In the genomic region with DNA sequence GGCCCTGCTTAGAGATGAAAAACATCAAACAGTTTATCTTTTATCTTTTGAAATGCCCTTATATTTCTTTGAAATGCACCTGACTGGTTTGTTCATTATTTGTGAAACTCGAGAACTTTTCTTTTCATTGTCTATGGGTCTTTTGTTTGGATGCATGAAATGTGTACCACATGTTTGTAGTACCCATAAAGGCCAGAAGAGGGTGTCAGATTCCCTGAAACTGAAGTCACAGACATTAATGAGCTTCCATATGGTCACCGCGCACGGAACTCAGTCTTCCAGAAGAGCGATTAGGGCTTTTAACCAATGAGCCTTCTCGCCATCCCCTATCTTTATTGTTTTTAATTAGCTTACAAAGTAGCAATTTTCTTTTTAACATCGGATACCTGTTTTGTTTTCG, we compare ENCODE assay signal across 23 mouse cellular contexts. TPM values are rescaled to one million over a fixed set of nuclear protein-coding genes. Genes with fewer than 3 reads are reported as not detected.
DNase-seq lines count a peak whose midpoint lies in the region; ATAC-seq and TF ChIP-seq lines count a peak whose summit lies in the region.
"Had no signal": no experiment of that assay in that cellular context is flagged by ENCODE, and none has a peak within 500 bp of the region (broad histone marks: within the 10 kb centered on the region; RNA-seq: fewer than 3 reads in every experiment).

No protein-coding gene starts in this region.

- H3K9me3 ChIP-seq in embryonic facial prominence, embryonic 11.5 days (replicated peaks; ENCODE audit: control insufficient read depth, low read length) = no peaks in the 10 kb centered on the region
- no peaks in the 10 kb centered on the region for H3K9me3 ChIP-seq in embryonic facial prominence, embryonic 10.5 days
- no peaks in the 10 kb centered on the region for H3K9me3 ChIP-seq in MEL (replicated peaks; ENCODE audit: insufficient read depth, low read length)
- H3K9me3 ChIP-seq: embryonic facial prominence, embryonic 12.5 days; heart, embryonic 13.5 days; hindbrain, embryonic 15.5 days; limb, embryonic 12.5 days; megakaryocyte, embryonic 14.5 days had no signal

- peak; percentile 27 for DNase-seq in embryonic facial prominence, embryonic 11.5 days (ENCODE audit: low spot score)
- no peak for DNase-seq in embryonic facial prominence, embryonic 10.5 days (ENCODE audit: low spot score)
- no peak for DNase-seq in layer of hippocampus, adult 2 months (ENCODE audit: low spot score in 2 of 2)
- no peak for DNase-seq in layer of hippocampus, adult 9-10 months (ENCODE audit: low spot score)
- DNase-seq in MEL (ENCODE audit: low read depth, low spot score) = peak; percentile 3
- DNase-seq in mesoderm, embryonic 11.5 days (ENCODE audit: low read depth, low spot score) = peak; percentile 26
- no peak for DNase-seq in thymus, adult 2 months
- no peak for DNase-seq in testis, postnatal 10 days (ENCODE audit: low spot score)
- DNase-seq: cerebellum, adult 11-12 months; layer of hippocampus, postnatal 36 days; lung, adult 18-20 months had no signal

- no peak for TF ChIP-seq EP300 in MEL (IDR thresholded peaks at IDR 0.05; ENCODE audit: low read depth in 1 of 2, low read length in 2 of 2)

- peak; percentile 46 for TF ChIP-seq CTCF in layer of hippocampus, adult 2 months (conservative IDR thresholded peaks at IDR 0.05)
- TF ChIP-seq CTCF in MEL (IDR thresholded peaks at IDR 0.05 in 2 of 3, conservative IDR thresholded peaks at IDR 0.05 in 1 of 3; ENCODE audit: control insufficient read depth in 1 of 3, insufficient read depth in 1 of 3, low read depth in 2 of 3, low read length in 3 of 3, poor library complexity in 1 of 3, severe bottlenecking in 1 of 3) = no peak
- no peak for TF ChIP-seq CTCF in thymus, adult 2 months (IDR thresholded peaks at IDR 0.05; ENCODE audit: borderline replicate concordance, control insufficient read depth, extremely low read depth, insufficient read depth, low read length, poor library complexity)

- no peak overlapping the region for H3K4me3 ChIP-seq in embryonic facial prominence, embryonic 11.5 days (ENCODE audit: low read depth, low read length)
- H3K4me3 ChIP-seq in embryonic facial prominence, embryonic 10.5 days = no peak overlapping the region
- H3K4me3 ChIP-seq in layer of hippocampus, adult 2 months = no peak overlapping the region
- no peak overlapping the region for H3K4me3 ChIP-seq in MEL (ENCODE audit: control insufficient read depth in 1 of 2, insufficient read depth in 1 of 2, low read depth in 2 of 2, low read length in 2 of 2)
- no peak overlapping the region for H3K4me3 ChIP-seq in thymus, adult 2 months (ENCODE audit: control insufficient read depth, insufficient read depth, low read length)
- H3K4me3 ChIP-seq: embryonic facial prominence, embryonic 12.5 days; heart, embryonic 13.5 days; hindbrain, embryonic 15.5 days; limb, embryonic 12.5 days; megakaryocyte, embryonic 14.5 days had no signal

- no peaks in the 10 kb centered on the region for H3K79me2 ChIP-seq in MEL (ENCODE audit: control insufficient read depth, insufficient read depth, low read length, poor library complexity)

- H3K9ac ChIP-seq in embryonic facial prominence, embryonic 11.5 days (replicated peaks; ENCODE audit: low read length) = no peak overlapping the region
- H3K9ac ChIP-seq in MEL (ENCODE audit: control insufficient read depth, low read depth, low read length, poor library complexity, severe bottlenecking) = no peak overlapping the region
- H3K9ac ChIP-seq: embryonic facial prominence, embryonic 12.5 days; heart, embryonic 13.5 days; hindbrain, embryonic 15.5 days; limb, embryonic 12.5 days had no signal

- H3K36me3 ChIP-seq in embryonic facial prominence, embryonic 11.5 days (replicated peaks; ENCODE audit: control insufficient read depth, insufficient read depth, low read depth, low read length) = no peaks in the 10 kb centered on the region
- no peaks in the 10 kb centered on the region for H3K36me3 ChIP-seq in embryonic facial prominence, embryonic 10.5 days (replicated peaks)
- no peaks in the 10 kb centered on the region for H3K36me3 ChIP-seq in MEL (ENCODE audit: control insufficient read depth in 1 of 2, insufficient read depth in 2 of 2, low read length in 2 of 2)
- H3K36me3 ChIP-seq in thymus, adult 2 months (ENCODE audit: control insufficient read depth, insufficient read depth, low read length) = no peaks in the 10 kb centered on the region
- H3K36me3 ChIP-seq: embryonic facial prominence, embryonic 12.5 days; heart, embryonic 13.5 days; hindbrain, embryonic 15.5 days; limb, embryonic 12.5 days had no signal

- no peak overlapping the region for H3K27ac ChIP-seq in embryonic facial prominence, embryonic 11.5 days (replicated peaks; ENCODE audit: low read depth, low read length)
- H3K27ac ChIP-seq in embryonic facial prominence, embryonic 10.5 days (replicated peaks) = no peak overlapping the region
- no peak overlapping the region for H3K27ac ChIP-seq in layer of hippocampus, adult 2 months
- no peak overlapping the region for H3K27ac ChIP-seq in MEL (ENCODE audit: control insufficient read depth, low read depth, low read length)
- no peak overlapping the region for H3K27ac ChIP-seq in thymus, adult 2 months (ENCODE audit: control insufficient read depth, insufficient read depth, low read length)
- H3K27ac ChIP-seq: embryonic facial prominence, embryonic 12.5 days; heart, embryonic 13.5 days; hindbrain, embryonic 15.5 days; limb, embryonic 12.5 days had no signal

- no peaks in the 10 kb centered on the region for H3K4me1 ChIP-seq in embryonic facial prominence, embryonic 11.5 days (ENCODE audit: control insufficient read depth, insufficient read depth, low read length)
- no peaks in the 10 kb centered on the region for H3K4me1 ChIP-seq in embryonic facial prominence, embryonic 10.5 days
- H3K4me1 ChIP-seq in MEL (ENCODE audit: control insufficient read depth in 1 of 2, insufficient read depth in 2 of 2, low read length in 2 of 2) = no peaks in the 10 kb centered on the region
- H3K4me1 ChIP-seq in thymus, adult 2 months (replicated peaks; ENCODE audit: control insufficient read depth, insufficient read depth, low read length) = no peaks in the 10 kb centered on the region
- H3K4me1 ChIP-seq: embryonic facial prominence, embryonic 12.5 days; heart, embryonic 13.5 days; hindbrain, embryonic 15.5 days; limb, embryonic 12.5 days; megakaryocyte, embryonic 14.5 days had no signal

- no peak for ATAC-seq in embryonic facial prominence, embryonic 11.5 days (replicated peaks; ENCODE audit: insufficient number of reproducible peaks, low FRiP score, low TSS enrichment, low read depth)

- no peaks in the 10 kb centered on the region for H3K27me3 ChIP-seq in embryonic facial prominence, embryonic 11.5 days (ENCODE audit: control insufficient read depth, insufficient read depth, low read length)
- no peaks in the 10 kb centered on the region for H3K27me3 ChIP-seq in embryonic facial prominence, embryonic 10.5 days (replicated peaks; ENCODE audit: low read depth, poor library complexity, severe bottlenecking)
- no peaks in the 10 kb centered on the region for H3K27me3 ChIP-seq in MEL (ENCODE audit: control insufficient read depth in 1 of 2, insufficient read depth in 2 of 2, low read length in 2 of 2)
- no peaks in the 10 kb centered on the region for H3K27me3 ChIP-seq in thymus, adult 2 months (ENCODE audit: control insufficient read depth, insufficient read depth, low read length)
- H3K27me3 ChIP-seq: embryonic facial prominence, embryonic 12.5 days; hindbrain, embryonic 15.5 days; limb, embryonic 12.5 days; megakaryocyte, embryonic 14.5 days had no signal

- TF ChIP-seq RAD21 in MEL (IDR thresholded peaks at IDR 0.05; ENCODE audit: low read depth, low read length) = no peak

- no peak overlapping the region for H3K4me2 ChIP-seq in embryonic facial prominence, embryonic 11.5 days (ENCODE audit: low read depth, low read length)
- H3K4me2 ChIP-seq: embryonic facial prominence, embryonic 12.5 days; heart, embryonic 13.5 days; hindbrain, embryonic 15.5 days; limb, embryonic 12.5 days had no signal

- WGBS in embryonic facial prominence, embryonic 11.5 days = 70% methylated on average over 8 of the region's 8 CpGs
- 74% methylated on average over 8 of the region's 8 CpGs for WGBS in embryonic facial prominence, embryonic 10.5 days
- 86% methylated on average over 8 of the region's 8 CpGs for WGBS in thymus, adult 2 months

- TF ChIP-seq POLR2A in MEL (IDR thresholded peaks at IDR 0.05; ENCODE audit: control insufficient read depth in 1 of 2, insufficient read depth in 1 of 2, low read depth in 1 of 2, low read length in 2 of 2, poor library complexity in 1 of 2) = no peak
- TF ChIP-seq POLR2A in thymus, adult 2 months (IDR thresholded peaks at IDR 0.05; ENCODE audit: control insufficient read depth, extremely low read depth, insufficient read depth, low read length, poor library complexity) = no peak

RNA-seq across cellular contexts. Expression of a gene that starts 8.5 kb away (rescaled TPM):
- not detected in 2 replicates for polyA plus RNA-seq in embryonic facial prominence, embryonic 11.5 days (2014; fragmentation: Nextera tagmentation; extraction: Ambion mirVana)
- not detected in 2 replicates for polyA plus RNA-seq in embryonic facial prominence, embryonic 10.5 days (2016; fragmentation: Nextera tagmentation; extraction: Ambion mirVana)
- not detected for total RNA-seq in layer of hippocampus, adult 2 months (2021)
- total RNA-seq in MEL (2012; rRNA removed) = not detected in 2 replicates
- not detected for polyA plus RNA-seq in MEL (2012; ENCODE audit: insufficient read depth in 1 of 2, insufficient read length in 2 of 2, low read depth in 1 of 2, low replicate concordance in 2 of 2, missing spikeins in 1 of 2)
- polyA plus RNA-seq in thymus, adult 2 months (2012; rRNA removed) = 0.15 and 0.23 TPM in 2 replicates
- total RNA-seq: adrenal gland, postnatal 4 days; gastrocnemius, adult 8-10 months; layer of hippocampus, postnatal 36 days had no signal
- polyA plus RNA-seq: C2C12; embryonic facial prominence, embryonic 12.5 days; forebrain, embryonic 11.5 days; heart, embryonic 13.5 days; hindbrain, embryonic 15.5 days; kidney, embryonic 16.5 days; limb, embryonic 12.5 days; spleen, adult 2 months had no signal

RNA-seq across cellular contexts. Expression of a gene that starts 17.5 kb away (rescaled TPM):
- not detected in 2 replicates for polyA plus RNA-seq in embryonic facial prominence, embryonic 11.5 days (2014; fragmentation: Nextera tagmentation; extraction: Ambion mirVana)
- not detected in 2 replicates for polyA plus RNA-seq in embryonic facial prominence, embryonic 10.5 days (2016; fragmentation: Nextera tagmentation; extraction: Ambion mirVana)
- total RNA-seq in layer of hippocampus, adult 2 months (2021) = not detected
- not detected in 2 replicates for total RNA-seq in MEL (2012; rRNA removed)
- polyA plus RNA-seq in MEL (2012; ENCODE audit: insufficient read depth in 1 of 2, insufficient read length in 2 of 2, low read depth in 1 of 2, low replicate concordance in 2 of 2, missing spikeins in 1 of 2) = not detected
- not detected in 2 replicates for polyA plus RNA-seq in thymus, adult 2 months (2012; rRNA removed)
- total RNA-seq: adrenal gland, postnatal 4 days; gastrocnemius, adult 8-10 months; layer of hippocampus, postnatal 36 days had no signal
- polyA plus RNA-seq: C2C12; embryonic facial prominence, embryonic 12.5 days; forebrain, embryonic 11.5 days; heart, embryonic 13.5 days; hindbrain, embryonic 15.5 days; kidney, embryonic 16.5 days; limb, embryonic 12.5 days; spleen, adult 2 months; testis, adult 2 months had no signal

RNA-seq across cellular contexts. Expression of a gene that starts 29.2 kb away (rescaled TPM):
- polyA plus RNA-seq in embryonic facial prominence, embryonic 11.5 days (2014; fragmentation: Nextera tagmentation; extraction: Ambion mirVana) = not detected in 2 replicates
- not detected in 2 replicates for polyA plus RNA-seq in embryonic facial prominence, embryonic 10.5 days (2016; fragmentation: Nextera tagmentation; extraction: Ambion mirVana)
- not detected for total RNA-seq in layer of hippocampus, adult 2 months (2021)
- total RNA-seq in MEL (2012; rRNA removed) = not detected in 2 replicates
- not detected for polyA plus RNA-seq in MEL (2012; ENCODE audit: insufficient read depth in 1 of 2, insufficient read length in 2 of 2, low read depth in 1 of 2, low replicate concordance in 2 of 2, missing spikeins in 1 of 2)
- polyA plus RNA-seq in thymus, adult 2 months (2012; rRNA removed) = 0.18 and 0.30 TPM in 2 replicates
- total RNA-seq: adrenal gland, postnatal 4 days; gastrocnemius, adult 8-10 months; layer of hippocampus, postnatal 36 days had no signal
- polyA plus RNA-seq: C2C12; embryonic facial prominence, embryonic 12.5 days; forebrain, embryonic 11.5 days; heart, embryonic 13.5 days; hindbrain, embryonic 15.5 days; kidney, embryonic 16.5 days; limb, embryonic 12.5 days; spleen, adult 2 months; testis, adult 2 months had no signal

RNA-seq across cellular contexts. Expression of a gene that starts 29.2 kb away (rescaled TPM):
- not detected in 2 replicates for polyA plus RNA-seq in embryonic facial prominence, embryonic 11.5 days (2014; fragmentation: Nextera tagmentation; extraction: Ambion mirVana)
- polyA plus RNA-seq in embryonic facial prominence, embryonic 10.5 days (2016; fragmentation: Nextera tagmentation; extraction: Ambion mirVana) = not detected in 2 replicates
- total RNA-seq in layer of hippocampus, adult 2 months (2021) = not detected
- total RNA-seq in MEL (2012; rRNA removed) = not detected in 2 replicates
- not detected for polyA plus RNA-seq in MEL (2012; ENCODE audit: insufficient read depth in 1 of 2, insufficient read length in 2 of 2, low read depth in 1 of 2, low replicate concordance in 2 of 2, missing spikeins in 1 of 2)
- polyA plus RNA-seq in thymus, adult 2 months (2012; rRNA removed) = 0.44 TPM in 1 of 2 replicates, not detected in the other
- total RNA-seq: adrenal gland, postnatal 4 days; gastrocnemius, adult 8-10 months; layer of hippocampus, postnatal 36 days had no signal
- polyA plus RNA-seq: C2C12; forebrain, embryonic 11.5 days; heart, embryonic 13.5 days; hindbrain, embryonic 15.5 days; spleen, adult 2 months; testis, adult 2 months had no signal

RNA-seq across cellular contexts. Expression of a gene that starts 37.2 kb away (rescaled TPM):
- not detected in 2 replicates for polyA plus RNA-seq in embryonic facial prominence, embryonic 11.5 days (2014; fragmentation: Nextera tagmentation; extraction: Ambion mirVana)
- not detected in 2 replicates for polyA plus RNA-seq in embryonic facial prominence, embryonic 10.5 days (2016; fragmentation: Nextera tagmentation; extraction: Ambion mirVana)
- not detected for total RNA-seq in layer of hippocampus, adult 2 months (2021)
- total RNA-seq in MEL (2012; rRNA removed) = not detected in 2 replicates
- polyA plus RNA-seq in MEL (2012; ENCODE audit: insufficient read depth in 1 of 2, insufficient read length in 2 of 2, low read depth in 1 of 2, low replicate concordance in 2 of 2, missing spikeins in 1 of 2) = not detected
- 0.13 and 0.20 TPM in 2 replicates for polyA plus RNA-seq in thymus, adult 2 months (2012; rRNA removed)
- total RNA-seq: adrenal gland, postnatal 4 days; gastrocnemius, adult 8-10 months; layer of hippocampus, postnatal 36 days had no signal
- polyA plus RNA-seq: C2C12; embryonic facial prominence, embryonic 12.5 days; forebrain, embryonic 11.5 days; heart, embryonic 13.5 days; hindbrain, embryonic 15.5 days; kidney, embryonic 16.5 days; spleen, adult 2 months; testis, adult 2 months had no signal

Comparison
In these comparisons a context has a peak if more than half of its experiments do, and no peak if none do; other contexts are left out.
1. DNase-seq: peak in embryonic facial prominence, embryonic 11.5 days (single experiment), MEL (single experiment) and mesoderm, embryonic 11.5 days (single experiment); none in embryonic facial prominence, embryonic 10.5 days (single experiment), layer of hippocampus, adult 2 months (0 of 2), layer of hippocampus, adult 9-10 months (single experiment), thymus, adult 2 months (single experiment) and testis, postnatal 10 days (single experiment).